Mouse (Mus musculus) urinary bladder, adult 18-20 months (tissue): ENCODE measurements around the gene Sf3b6.
A peak's percentile ranks its signal among the peaks of the same experiment; 100 is the strongest.
"Not testable (repeated sequence)": the region's sequence is repeated elsewhere in the genome, so short reads cannot be mapped to it uniquely, and the experiment has no call there.

Experiments used
- DNase-seq, 2 experiments: peaks; one replicate each; pipeline ENCODE4 v3.0.0; 2022; ENCODE audit warnings: low spot score in 2 of 2, mixed read lengths in 2 of 2

Gene Sf3b6

DNA sequence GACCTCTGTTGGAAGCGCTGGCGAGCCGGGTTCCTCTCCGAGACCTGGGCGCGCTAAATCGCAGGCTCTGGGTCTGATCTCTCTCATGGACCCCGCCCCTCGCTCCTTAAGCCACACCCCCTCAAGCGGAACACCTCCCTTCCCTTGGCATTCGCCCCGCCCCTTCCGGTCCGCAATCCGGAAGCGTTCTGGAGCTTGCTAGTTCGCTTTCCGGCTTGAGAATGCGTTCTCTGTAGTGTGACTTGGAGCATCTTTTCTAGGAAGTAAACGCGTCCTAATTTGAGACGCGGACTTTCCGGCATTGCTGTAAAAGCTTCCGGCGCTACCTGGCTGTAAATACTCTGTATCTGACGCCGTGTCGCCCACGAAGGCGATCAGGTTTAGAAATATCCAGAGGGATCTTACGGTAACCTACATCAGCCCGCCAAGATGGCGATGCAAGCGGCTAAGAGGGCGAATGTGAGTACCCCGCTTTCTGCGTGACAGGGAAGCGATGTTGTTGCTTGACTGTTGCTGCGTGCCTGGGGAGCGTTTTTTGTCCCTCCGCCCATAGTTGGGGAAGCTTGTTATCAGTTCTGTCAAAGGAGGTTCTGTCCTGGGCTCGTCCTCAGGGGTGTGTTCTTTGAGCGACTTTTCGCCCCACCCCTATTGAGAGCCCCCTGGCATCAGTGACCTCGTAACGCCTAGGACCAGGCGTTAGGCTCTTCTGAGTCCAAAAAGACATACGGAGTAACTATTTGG lies at the start of gene Sf3b6:
Gene Sf3b6 (plus strand): TSS at position 184 of the 741 bp plus-strand sequence.
- DNase-seq: peak; percentile 97 to 98

DNA sequence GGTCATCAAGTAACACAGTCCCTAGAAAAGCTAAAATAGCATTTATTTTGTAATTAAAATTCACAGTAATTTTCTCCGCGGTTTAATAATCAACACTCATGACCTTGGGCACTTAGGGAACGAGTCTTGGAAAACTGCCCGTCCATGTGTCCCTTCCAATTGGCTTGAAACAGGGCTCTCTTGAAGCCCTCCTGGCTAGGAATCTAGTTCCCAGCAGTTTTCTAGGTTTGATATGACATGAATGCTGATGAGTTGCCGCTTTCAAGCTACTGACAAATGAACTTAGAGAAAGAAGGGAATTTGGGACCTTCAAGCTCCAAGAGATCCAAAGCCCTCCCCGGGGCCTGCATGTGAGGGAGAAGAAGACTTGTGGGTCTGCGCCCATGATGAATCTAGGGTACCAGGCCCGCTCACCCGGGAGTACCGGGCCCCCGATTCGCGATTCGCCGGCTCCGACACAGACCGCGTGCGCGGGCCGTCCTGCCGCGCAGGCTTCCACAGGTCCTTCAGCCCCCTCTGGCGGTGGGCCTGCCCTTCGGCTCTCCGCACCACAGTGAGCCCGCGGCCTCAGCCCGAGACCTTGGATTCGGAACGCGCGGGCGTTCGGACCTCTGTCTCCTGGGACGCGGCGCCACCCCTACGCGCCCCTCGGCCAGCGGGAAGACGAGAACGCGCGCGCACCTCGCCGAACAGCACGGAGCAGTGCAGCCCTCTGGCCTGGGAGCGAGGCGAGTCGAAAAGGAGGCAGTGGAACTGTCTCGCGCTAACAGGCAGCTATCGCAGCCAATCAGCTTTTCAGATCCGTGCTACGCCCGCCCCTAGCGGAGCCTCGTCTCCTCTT lies 48.6 kb upstream of the Sf3b6 start, which contains the start of the genes Pfn4 and Fam228b:
Gene Pfn4 (plus strand): TSS at position 531 of the 841 bp plus-strand sequence.
Gene Fam228b (minus strand): TSS at position 776 of the 841 bp plus-strand sequence.
- peak; percentile 91 to 99 for DNase-seq

DNA sequence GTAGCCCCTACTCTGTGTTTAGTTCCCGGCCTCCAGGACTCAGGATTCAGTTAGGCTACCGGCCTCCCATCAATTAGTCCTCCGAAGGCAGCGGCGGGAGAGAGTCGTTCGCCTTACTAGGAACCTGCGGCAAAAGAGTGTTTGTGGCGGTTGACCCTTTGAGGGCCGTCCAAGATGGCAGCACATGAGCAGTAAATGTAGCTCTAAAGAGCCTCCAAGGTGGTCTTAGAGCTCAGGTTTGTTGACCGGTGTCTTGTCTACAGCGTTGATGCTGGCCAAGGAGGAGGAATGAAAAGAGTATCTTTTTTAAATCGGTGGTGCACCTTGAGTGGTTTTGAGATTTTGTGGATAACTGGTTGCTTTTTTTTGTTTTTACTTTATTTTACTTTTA lies 48.0 kb upstream of the Sf3b6 start:
- no peak for DNase-seq

DNA sequence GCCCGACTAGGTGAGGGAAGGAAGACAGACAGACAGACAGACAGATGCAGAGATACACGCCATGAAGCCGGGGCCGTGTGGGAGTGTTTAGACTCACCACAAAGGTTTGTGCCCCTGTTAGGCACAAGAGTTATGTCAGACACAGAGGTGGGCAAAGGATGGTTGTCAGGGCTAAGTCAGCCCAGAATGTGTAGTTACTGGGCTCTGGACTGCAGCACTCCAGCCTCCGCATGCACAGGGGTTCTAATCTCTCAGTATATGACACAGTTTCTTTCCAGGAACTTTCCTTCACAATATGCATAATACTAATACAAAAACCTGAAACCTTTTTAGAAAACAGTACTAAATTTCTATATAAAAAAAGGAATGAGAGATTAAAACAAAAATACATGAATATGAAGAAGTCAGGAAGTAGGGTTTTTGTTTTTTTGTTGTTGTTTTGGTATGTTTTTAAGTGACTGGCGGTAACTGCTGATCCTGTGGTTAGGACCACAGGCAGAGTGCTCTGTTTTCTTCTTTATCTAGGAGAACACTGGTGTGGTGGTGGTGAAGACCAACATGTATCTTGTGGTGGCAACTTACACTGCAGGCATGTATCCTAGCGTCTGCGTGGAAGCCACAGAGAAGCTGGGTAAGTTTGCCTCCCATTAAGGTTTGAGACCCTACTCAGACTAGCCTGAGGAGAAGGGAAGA lies 42.3 kb upstream of the Sf3b6 start:
- no peak for DNase-seq

DNA sequence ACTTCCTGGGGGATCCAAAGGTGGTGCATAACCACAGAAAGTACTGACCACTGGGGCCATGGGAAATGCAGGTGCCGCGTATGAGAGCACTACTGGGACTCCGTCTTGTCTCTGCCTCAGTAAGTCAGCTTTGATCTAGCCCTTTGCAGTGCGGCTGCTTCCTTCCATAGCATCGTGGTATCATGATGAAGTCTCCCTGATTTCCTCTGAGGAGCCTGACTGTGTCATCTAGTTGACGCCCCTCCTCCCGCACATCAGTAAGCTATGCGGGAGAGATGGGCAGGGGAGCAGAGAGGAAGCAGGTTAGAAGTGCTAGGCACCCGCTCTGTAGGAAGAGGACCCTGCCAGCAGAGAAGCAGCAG lies 41.8 kb upstream of the Sf3b6 start:
- DNase-seq: no peak

DNA sequence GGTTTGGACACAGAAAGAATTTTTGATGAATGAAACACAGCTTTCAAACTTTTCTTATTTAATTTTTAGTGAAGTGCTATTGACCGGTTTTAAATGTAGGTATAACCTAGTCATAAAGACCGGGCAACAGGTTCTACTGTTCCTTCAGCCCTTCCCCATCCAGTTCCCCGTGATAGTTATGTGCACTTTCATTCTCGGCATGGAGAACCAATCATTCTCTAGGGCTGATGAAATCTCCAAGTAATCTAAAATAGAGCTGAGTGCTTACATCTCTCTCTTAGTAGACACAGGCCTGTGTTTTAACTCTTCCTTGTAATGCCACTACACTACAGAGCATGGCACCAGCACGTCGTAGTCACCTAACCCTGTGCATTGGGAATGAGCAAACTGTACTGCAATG lies 39.6 kb upstream of the Sf3b6 start:
- DNase-seq: no peak

DNA sequence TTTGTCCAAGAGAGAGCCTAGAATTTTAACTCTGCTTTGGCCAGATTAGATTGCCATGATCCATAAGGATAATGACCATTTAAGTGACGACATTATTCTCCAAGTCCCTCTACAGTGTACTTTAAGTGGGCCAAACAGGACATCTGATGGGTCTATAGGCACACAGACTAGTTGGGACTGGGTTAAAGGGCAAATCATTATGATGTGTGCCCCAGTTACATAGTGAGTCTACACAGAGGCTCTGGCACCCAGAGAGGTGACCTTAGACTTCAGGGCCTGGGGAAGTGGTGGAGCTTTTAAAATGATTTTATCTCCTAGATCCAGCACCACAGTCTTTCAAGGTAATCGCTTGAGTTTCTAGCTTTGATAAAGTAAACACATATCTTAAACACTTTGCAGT lies 37.1 kb upstream of the Sf3b6 start:
- no peak for DNase-seq

DNA sequence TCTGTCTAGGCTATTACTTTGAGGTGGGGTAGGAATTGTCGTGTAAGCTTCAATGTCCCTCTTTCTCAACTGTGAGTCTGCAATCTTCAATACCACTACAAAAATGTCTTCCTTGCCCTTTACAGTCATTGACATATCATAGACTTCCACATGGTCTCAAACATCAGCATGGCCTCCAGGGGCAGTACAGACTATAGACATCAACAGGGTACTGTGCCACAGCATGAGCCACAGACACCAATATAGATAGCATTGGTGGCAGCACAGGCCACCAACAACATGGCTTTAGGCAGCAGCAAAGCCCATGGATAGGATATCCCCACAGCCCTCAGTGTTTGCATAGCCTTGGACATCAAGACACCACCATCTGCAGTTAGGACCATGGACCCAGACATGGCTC lies 36.1 kb upstream of the Sf3b6 start:
- DNase-seq: no peak

DNA sequence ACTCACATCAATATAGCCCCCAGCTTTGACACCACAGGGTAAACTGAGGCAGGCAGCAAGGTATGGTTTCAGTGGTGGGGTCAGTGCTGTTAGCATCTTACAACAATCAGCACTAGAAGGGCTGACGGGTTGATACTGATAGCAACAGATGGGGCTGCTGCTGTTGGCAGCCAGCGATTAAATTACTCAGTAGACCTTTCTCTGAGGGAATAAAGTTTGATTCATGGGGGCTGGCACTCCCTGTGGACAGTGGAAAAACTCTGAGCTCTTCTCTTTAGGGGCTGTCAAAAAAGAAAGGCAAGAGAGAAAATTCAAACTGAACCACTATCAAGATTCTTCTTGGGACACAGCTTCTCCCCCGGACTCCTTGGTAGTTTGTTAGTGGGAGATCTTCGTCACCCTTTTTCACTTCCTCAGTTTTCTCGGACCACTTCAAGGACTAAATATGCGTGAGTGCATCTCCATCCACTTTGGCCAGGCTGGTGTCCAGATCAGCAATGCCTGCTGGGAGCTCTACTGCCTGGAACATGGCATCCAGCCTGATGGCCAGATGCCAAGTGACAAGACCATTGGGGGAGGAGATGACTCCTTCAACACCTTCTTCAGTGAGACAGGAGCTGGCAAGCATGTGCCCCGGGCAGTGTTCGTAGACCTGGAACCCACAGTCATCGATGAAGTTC lies 35.5 kb upstream of the Sf3b6 start:
- not testable (repeated sequence) for DNase-seq

DNA sequence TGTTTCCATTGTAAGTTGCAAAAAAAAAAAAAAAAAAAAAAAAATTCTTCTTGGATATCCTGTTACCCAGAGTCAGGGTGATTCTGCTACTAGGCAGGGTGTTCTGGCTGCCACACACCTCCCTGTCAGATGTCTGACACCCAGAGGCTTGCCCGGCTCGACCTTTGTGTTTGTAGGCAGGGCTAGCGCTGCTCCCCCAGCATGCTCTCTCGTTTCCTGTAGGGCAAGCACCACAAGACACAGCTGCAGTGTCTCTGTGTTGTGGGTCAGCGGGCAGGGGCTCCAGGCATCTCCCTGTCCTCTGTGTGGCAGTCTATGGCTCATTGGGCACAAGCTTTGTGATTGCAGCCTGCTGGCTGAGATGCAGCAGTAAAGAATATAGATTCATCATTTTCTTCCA lies 33.7 kb upstream of the Sf3b6 start:
- DNase-seq: no peak

DNA sequence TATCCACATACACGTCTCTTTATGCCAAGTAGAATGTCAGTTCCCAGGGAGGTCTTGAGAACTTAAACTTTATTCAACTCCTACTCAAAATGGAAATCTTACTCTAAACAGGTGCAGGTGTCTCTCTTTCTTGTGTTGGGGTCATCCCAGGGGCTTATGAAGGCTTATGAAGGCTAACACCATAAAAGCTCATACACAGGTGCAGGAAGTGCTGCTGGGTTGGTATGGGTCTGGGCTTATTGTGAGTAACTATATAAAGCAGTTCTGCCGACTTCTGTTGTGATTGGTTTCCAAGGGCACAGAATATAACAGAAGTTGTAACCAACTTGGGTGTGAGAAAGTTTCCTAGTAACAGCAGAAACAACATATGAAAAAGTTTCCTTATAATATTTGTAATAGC lies 32.9 kb upstream of the Sf3b6 start:
- DNase-seq: no peak

DNA sequence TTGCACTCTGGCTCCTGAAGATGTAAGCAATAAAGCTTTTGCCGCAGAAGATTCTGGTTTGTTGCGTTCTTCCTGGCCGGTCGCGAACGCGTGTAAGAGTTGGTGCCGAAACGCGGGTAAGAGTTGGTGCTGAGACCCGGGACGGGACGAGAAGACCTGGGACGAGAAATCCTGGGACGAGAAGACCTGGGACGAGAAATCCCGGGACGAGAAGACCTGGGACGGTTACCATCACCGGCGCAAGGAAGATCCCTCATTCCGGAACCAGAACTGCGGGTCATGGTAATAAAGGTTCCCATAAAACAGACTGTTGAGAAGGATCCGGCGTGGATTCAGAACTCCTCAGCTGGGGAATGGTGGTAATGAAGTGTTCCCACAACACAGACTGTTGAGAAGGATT lies 29.2 kb upstream of the Sf3b6 start:
- DNase-seq: not testable (repeated sequence)

DNA sequence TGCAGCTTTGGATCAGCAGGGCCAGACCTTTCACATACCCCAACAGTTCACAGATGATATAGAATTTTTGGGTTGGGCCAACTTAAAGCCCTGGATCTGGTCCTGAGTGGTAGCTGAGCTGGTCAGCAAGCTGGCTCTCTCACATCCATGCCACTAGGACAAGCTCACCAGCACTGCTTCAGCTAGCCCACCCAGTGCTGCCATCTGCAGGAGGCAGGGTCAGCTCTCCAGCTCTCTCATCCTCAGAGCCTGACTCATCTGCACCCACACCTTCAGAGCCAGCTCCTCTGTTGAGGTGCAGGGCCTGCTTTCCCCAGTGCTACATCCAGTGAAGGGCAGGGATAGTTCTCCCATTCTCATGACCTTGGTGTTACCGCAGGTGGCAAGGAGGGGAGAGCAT lies 23.6 kb upstream of the Sf3b6 start:
- no peak for DNase-seq

DNA sequence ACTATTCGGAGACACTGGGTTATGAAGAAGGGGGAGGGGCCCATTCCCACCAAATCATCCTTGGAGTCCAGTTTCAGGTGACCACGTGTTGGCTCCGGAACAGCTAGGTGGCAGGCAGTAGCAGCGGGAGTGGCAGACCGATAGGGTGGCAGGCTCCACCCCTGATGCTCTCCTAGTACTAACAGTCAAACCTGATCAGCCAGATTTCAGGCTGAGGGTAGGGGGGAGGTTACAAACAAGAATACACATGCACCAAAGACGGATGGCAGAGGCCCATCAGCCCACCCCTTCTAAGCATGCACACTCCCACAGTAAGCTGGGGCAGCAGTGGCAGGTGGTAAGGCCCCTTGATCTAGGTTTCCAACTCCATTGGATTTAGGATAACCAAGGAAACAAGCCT lies 19.9 kb upstream of the Sf3b6 start:
- peak in 1 of 2 experiments; percentile 46 for DNase-seq

DNA sequence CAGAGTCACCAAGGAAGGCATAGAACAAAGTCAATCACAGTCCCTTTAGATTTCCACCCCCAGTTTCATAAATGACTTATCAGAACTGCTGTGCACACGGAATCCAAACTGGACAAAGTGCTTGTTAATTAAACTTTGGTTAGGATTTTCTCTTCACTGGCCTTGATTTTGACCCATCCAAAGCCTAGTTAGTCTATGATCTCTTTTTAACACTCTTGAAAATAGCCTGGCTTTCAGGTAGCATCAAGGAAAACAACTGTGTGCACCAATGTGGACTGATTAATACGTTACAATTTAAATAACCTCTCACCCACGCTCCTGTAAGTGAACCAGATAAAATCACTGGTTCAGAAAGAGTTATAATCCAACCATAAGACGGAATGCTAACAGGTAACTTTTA lies 6.3 kb upstream of the Sf3b6 start:
- DNase-seq: no peak

DNA sequence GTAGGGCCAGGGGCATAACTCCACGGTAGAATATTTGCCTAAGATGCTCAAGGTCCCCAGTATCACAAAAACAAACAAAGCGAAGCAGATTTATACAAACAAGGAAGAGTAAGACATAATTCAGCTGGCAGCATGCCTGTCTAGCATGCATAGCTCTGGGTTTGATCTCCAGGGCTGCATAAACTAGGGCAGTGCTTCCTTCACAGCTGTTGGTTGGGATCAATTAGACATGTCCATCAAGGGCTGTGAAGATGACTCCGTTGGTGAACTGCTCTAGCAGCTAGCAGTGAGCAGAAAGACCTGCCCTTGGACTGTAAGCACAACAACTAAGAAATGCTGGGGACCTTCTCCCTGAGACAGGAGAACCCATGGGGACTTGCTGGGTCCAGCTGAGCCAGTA lies 5.6 kb upstream of the Sf3b6 start:
- no peak for DNase-seq

DNA sequence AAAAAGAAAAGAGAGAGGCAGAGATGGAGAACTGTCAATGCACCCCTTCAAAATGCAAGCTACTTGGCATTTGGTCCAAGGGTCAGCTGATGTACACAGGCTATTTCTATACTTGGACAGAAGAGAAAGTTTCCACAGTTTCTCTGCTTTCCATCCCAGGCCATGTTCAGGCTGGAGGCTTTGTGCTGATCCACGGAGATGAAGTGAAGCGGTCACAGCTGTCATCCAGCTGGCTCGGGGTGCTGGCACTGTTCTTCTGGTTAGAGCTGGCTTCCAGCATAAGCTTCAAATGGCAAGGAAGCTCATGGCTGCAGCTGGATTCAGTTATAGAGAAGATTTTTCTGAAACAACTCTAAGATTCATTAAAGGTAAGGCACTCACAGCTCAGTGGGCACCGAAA lies 3.7 kb upstream of the Sf3b6 start:
- DNase-seq: no peak

DNA sequence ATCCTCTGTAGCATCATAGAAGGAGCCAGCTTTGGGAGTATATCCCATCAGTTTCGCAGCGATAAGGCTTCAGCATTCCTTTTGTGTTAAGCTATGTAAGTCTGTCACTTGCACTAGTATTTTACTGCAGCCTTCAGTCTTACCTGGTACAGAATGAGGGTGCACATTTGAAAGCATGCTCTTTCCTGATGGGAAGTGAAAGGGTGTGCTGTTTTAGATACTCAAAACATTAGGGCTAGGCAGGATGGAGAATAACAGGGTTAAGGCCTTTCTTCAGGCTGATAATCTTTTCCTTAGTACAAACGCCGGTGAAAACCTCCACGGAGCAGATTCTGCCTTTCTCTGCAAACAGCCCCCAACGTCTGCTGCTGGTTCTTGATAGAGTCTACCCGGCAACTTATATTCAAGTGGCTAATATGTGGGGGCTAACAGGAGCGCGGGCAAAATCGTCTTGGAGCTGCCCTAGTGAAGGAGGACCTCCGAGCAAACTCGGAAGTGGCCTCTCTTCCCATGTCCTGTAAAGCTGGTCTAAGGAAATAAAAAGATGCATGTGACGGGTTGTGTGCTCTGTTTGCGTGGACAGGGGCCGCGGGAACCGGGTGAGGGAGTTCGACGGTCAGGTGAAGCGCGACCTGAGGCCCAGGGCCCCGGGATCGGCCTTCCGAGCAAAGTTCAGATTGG lies 524 bp upstream of the Sf3b6 start:
- DNase-seq: no peak

DNA sequence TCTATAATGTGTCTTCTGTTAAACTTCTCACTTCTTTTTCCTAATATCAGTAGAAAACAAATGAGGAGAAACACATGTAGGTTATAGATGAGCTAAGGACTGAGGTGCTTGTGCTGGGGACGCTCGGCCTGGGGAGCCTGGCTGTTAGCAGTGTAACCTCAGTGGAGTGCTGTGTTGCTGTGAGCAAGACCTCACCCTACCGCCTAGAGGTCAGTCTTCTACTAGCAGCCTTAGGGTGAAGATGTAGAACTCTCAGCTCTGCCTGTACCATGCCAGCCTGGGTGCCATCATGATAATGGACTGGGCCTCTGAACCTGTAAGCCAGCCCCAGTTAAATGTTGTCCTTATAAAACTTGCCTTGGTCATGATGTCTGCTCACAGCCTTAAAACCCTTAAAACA lies 9.9 kb downstream of the Sf3b6 start:
- no peak for DNase-seq

DNA sequence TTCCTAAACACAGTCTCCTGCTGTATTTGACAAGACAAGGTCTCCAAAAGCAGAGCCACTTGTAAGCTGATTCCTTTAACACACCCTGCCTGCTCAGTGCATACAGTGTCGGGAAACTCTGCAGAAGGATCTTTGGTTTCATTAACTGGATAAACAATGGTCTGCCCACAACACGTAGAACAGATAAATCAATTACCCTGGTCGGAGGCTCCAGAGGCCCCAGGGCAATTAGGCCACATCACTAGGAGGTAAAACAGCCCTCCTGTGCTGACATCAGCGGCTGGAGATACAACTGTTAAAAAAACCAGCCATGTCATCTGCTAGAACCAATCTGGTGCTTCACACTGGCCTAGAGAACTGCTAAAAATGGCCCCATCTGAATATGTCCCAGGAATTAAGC lies 19.6 kb downstream of the Sf3b6 start:
- DNase-seq: no peak

DNA sequence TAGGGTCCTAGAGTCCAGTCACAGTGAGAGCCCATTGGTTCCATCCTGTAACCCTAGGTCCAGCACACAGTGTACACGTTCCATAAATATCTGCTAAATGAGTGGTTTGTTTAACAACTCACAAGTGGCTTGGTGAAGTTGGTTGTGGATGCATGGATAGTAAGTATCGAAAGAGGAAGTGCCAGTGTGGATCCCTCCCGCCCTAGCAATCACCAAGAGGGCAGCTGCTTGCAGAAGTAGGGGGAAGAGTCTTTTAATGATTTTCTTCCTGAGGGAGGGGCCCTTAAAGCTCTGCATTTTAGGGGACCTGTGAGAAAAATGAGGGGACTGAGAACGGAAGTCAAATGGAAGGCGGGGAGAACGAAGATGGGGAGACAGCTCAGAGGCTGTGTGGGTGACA lies 22.7 kb downstream of the Sf3b6 start:
- DNase-seq: no peak
